Mouse (Mus musculus): ENCODE results near the gene Lamb2. TPM values are rescaled to one million over a fixed set of nuclear protein-coding genes. Genes with fewer than 3 reads are reported as not detected.

Lamb2 gene
- polyA plus RNA-seq, 1 experiment = 147 TPM

DNA sequence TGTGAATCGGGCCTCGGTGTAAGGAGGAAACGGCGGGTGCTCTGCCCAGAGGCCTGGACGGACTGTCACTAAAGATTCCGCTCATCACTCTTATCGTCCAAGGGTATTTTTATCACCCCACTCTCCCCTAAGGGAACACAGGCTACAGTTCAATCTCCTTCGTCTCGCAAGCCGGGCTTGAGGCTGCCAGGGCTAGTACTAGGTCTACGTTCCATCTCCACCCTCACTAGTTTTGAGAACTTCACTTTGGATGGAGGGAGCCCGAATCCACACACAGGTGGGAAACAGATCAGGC is 11.7 kb downstream of the Lamb2 start:
- DNase-seq (ENCODE audit: low spot score) = no peak

- DNase-seq (ENCODE audit: low spot score) = no peak
These were observed 12.7 kb downstream of the Lamb2 start for GRCm38 (mm10) chr9:108492043-108492750.

DNA sequence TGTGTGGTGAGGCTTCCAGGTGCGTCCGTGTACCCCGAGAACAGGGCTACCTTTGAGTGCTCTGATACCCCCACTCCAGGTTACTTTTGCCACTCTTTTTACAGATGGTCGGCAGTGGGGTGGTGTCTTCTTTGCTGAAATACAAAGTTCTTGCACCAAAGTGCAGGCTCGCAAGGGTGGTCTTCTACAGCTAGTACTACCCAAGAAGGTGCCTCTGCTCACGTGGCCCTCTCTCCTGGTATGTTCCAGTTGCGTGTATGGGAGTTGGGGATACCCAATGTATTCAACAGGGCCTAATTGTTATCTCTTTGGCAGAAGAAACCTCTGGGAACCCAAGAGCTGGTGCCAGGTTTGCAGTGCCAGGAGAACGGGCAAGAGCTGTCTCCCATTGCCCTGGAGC is 13.7 kb downstream of the Lamb2 start:
- DNase-seq (ENCODE audit: low spot score) = no peak

- DNase-seq (ENCODE audit: low spot score) = no peak
These were observed 14.8 kb downstream of the Lamb2 start for GRCm38 (mm10) chr9:108494146-108494825.

GRCm38 (mm10) chr9:108494905-108495304 is 15.4 kb downstream of the Lamb2 start:
- no peak for DNase-seq (ENCODE audit: low spot score)

DNA sequence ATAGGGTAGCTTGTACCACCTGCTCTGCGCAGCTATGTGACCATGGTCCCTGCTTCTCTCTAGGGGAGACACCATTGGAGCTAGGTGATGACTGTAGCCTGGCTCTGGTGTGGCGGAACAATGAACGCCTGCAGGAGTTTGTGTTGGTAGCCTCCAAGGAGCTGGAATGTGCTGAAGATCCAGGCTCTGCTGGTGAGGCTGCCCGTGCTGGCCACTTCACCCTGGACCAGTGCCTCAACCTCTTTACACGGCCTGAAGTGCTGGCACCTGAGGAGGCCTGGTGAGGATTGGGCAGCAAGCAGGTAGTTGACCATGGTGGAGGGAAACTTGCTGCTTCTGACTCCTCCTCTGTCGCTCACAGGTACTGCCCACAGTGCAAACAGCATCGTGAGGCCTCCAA is 19.7 kb downstream of the Lamb2 start:
- DNase-seq (ENCODE audit: low spot score) = no peak

- DNase-seq (ENCODE audit: low spot score) = no peak
These were observed 20.4 kb downstream of the Lamb2 start for GRCm38 (mm10) chr9:108499943-108500342.

DNA sequence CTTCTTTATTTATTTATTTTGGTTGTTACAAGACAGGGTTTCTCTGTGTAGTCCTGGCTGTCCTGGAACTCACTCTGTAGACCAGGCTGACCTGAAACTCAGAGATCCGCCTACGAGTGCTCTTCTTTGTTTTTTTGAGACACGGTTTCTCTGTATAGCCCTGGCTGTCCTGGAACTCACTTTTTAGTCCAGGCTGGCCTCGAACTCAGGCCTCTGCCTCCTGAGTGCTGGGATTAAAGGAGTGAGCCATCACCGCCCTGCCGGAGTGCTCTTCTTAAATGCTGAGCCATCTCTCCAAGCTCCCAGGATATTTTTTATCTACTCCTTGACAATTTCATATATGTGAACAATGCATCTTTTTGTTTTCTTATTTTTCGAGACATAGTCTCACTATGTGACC is 27.4 kb downstream of the Lamb2 start:
- no peak for DNase-seq (ENCODE audit: low spot score)

DNA sequence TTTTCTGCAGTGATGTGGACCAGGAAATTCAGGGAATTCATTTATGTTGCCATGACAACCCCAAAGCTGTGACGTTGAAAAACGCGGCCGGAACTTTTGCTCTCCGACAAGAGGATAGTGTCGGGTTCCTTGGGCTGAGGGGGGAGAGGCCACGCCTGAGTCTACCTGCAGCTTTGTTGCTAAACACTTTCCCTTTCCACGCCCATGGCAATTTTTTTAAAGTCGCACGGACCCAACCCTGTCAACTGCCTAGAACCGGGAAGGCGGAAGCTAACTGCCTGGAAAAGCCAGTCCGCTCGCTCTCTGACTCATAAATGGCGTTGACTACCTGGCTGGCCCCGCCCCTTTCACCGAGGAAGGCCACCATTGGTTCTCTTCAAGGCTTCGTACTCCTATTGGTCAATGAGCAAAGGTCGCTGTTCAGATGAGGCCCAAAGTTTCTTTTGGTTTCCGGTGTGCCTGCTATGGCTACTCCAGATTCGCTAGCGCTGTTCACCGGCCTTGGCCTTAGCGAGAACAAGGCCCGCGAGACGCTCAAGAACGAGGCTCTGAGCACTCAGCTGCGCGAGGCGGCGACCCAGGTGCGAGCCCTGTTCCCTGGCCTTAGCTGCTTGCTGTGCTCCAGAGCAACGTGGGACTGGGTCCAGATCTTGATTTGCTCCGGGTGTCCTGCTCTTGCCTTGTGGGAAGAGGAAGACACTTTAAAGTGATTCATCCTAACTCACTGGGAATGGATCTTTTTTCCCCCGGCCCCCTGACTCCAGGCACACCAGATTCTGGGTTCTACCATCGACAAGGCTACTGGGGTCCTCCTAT is 28.3 kb downstream of the Lamb2 start, which contains the start of gene Qars:
Qars (plus strand) TSS at position 88 of the 816 bp plus-strand sequence.
- DNase-seq (ENCODE audit: low spot score) = peak; percentile 77

- no peak for DNase-seq (ENCODE audit: low spot score)
These were observed 29.2 kb downstream of the Lamb2 start for GRCm38 (mm10) chr9:108508776-108509175.

DNA sequence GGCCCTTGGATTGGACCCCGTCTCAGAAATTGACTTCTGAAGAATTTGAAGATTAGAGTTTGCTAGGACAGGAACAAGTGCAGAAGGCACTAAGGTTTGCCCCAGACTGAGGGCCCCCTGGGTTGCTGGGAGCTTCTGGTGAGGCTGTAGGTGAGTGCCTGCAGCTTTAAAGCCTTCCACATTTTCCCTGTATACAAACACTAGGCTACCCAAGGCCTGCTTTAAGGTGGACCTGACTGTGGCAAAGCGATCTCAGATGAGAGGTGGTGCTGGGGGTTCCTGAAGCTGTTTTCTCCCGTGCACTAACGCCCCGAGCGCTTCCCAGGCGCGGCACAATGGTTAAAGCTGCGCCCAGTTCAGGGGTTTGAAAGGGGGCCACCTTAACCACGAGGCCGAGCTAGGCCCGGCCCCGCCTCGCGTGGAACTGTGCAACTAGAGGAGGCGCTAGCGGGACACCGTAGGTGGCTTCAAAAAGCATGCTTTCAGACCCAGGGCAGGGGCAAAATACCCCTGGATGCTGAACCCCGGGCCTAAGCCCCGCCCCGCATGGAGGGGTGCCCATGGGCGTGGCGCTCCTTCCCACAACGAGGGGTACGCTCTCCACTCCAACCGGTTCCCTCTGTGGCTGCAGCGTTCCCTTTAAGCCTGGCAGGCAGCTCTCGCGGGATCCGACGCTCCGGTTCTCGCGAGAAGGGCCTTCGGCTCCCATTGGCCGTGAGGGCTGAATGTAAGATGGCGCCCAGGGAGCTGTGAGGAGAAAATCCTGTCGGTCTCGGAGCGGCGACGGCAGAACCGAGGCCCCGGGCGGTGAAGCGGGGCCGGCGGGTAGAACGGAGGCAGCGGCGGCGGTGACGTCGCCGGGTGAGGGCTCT is 37.1 kb downstream of the Lamb2 start, which contains the start of gene Qrich1:
Qrich1 (plus strand) TSS at position 427 of the 872 bp plus-strand sequence.
- peak; percentile 92 for DNase-seq (ENCODE audit: low spot score)

DNA sequence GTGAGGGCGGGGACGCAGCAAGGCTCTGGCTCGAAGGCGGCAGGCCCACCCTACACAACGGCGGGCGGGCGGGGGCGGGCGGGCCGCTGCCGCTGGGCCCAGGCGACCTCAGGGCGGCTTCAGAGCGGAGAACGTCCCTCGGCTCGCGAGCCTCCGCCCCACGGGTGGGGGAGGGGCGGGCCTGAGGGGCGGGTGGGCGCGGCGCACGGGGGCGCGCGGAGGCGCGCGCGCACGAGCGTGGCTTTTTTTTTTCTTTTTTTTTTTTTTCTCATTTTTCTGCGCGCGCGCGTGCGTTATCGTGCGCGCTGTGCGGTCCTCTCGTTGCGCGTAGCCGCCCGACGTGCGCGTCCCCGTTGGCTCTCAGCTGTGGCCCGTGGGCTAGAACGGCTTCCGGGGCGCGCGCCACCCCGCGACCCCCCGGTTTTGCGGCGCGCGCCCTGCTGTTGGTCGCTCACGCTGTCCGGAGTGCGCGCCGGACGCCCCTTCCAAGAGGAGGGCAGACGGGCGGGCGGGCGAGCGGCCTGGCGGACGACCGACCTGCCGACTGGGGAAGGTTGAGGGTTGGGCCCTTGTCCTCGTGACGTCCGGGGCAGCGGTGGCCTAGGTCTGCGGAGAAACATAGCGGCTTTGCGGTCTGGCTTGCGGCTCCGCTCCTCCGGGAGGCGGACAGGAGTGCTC is 37.9 kb downstream of the Lamb2 start:
- peak; percentile 63 for DNase-seq (ENCODE audit: low spot score)

GRCm38 (mm10) chr9:108517931-108518332 is 38.4 kb downstream of the Lamb2 start:
- no peak for DNase-seq (ENCODE audit: low spot score)

GRCm38 (mm10) chr9:108521604-108522003 is 42.1 kb downstream of the Lamb2 start:
- no peak for DNase-seq (ENCODE audit: low spot score)

GRCm38 (mm10) chr9:108523341-108523740 is 43.8 kb downstream of the Lamb2 start:
- no peak for DNase-seq (ENCODE audit: low spot score)

DNA sequence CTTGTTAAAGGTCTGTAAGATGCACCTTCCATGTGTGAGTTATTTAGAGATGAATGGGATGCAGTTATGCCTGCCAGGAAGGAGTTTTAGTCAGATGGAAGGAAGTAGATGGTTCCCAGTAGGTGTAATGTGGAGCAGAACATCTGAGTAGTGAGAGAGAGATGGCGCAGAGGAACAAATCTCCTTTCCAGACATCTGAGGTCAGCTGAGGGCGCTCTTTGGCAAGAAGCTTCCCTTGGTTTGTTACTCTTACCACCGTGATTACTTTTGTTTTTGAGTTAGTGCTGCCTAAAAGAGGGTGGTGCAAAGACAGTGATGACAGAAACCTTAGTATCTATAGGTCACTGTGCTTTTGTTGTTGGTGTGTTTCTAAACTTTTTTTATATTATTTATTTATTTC is 45.9 kb downstream of the Lamb2 start:
- no peak for DNase-seq (ENCODE audit: low spot score)

DNA sequence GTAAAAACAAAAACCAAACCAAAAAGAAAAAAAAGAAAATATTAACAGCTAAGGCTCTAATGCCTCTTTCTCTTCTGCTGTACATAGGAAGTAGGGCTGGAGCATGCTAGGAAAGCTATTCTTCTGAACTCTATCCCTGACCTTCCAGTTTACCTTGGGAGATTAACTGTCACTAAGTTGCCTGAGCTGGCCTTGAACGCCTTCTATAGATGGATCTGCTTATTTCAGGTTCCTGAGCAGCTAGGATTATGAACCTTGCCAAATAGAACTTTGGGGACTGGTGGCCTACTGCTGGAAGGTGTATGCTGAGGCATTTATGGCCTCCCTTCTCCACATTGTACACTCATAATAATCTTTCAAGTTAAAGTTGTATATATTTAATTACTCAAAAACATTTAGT is 51.4 kb downstream of the Lamb2 start:
- DNase-seq (ENCODE audit: low spot score) = no peak

- DNase-seq (ENCODE audit: low spot score) = no peak
These were observed 52.0 kb downstream of the Lamb2 start for GRCm38 (mm10) chr9:108531496-108531895.
